Mouse (Mus musculus) ES-Bruce4 (cell line): ENCODE data around the gene C1ra.

Source experiments
- CTCF ChIP-seq: IDR thresholded peaks from one replicate; pipeline ENCODE4 v1.8.1; 2011; ENCODE audit warnings: low read depth, low read length
- EP300 ChIP-seq: IDR thresholded peaks from 2 replicates; pipeline ENCODE4 v1.6.1; 2011; ENCODE audit warnings: low read depth, low read length; ENCODE audit not compliant: insufficient read depth
- POLR2A ChIP-seq: IDR thresholded peaks from one replicate; pipeline ENCODE4 v1.8.1; 2011; ENCODE audit warnings: low read length; ENCODE audit not compliant: insufficient read depth

DNA sequence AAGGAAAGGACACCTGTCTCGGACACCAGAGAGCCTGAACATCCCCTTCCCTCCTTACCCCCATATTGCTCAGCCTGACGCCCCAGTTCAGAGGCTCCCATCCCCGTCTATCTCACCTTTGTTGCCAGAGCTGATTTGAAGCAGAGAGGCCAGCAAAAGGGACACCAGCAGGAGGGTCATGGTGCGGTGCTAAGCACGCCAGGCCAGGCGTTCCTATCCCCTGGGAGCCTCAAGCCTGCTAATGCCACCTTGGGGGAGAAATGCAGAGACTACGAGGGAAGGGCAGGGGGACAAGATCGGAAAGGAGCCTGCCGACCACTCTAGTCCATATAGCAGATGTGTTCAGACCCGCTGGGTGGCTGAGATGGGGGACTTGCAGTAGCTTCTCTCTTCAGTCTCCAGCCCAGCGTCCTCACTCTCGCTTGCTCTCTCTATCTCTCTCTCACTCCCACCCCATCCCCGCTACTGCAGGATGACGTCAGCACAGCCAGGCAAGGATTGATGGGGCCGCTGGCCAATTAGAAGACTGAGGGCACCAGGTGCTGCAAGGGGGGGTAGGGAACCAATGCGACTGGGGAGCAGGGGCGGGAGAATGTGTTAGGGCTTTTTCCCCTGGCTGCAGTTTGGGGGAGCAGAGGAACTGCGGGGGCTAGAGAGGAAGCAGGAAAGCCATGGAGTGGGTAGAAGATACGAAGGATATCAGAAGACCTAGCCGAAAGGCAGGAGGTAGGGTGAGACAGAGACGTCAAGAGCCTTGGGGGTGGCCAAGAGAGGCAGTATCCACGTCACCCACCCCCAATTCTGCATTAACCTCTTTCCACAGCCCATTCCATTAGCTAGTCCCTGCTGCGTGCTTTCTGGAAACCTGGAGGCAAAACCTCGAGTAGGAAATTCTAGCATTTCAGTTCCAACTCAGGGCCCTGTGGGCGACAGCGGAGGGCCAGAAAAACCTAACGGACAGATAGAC is 47.6 kb upstream of the C1ra start, which contains the start of gene Clstn3:
- TF ChIP-seq CTCF, result no peak
- TF ChIP-seq POLR2A, result peak; percentile 39
- TF ChIP-seq EP300, result no peak
